22 mouse cellular contexts compared by ENCODE assay signal in genomic region chrX:113084171-113084570, GRCm38 (mm10).
"Had no signal": no experiment of that assay in that cellular context is flagged by ENCODE, and none has a peak within 500 bp of the region (broad histone marks: within the 10 kb centered on the region; RNA-seq: fewer than 3 reads in every experiment).

No protein-coding gene starts in this region.

- H3K4me3 ChIP-seq: liver, embryonic 15.5 days; lung, embryonic 15.5 days; megakaryocyte, embryonic 14.5 days; midbrain, embryonic 13.5 days; midbrain, embryonic 15.5 days; myocyte; neural tube, embryonic 12.5 days had no signal

- H3K27me3 ChIP-seq: liver, embryonic 15.5 days; lung, embryonic 15.5 days; megakaryocyte, embryonic 14.5 days; midbrain, embryonic 13.5 days; midbrain, embryonic 15.5 days; neural tube, embryonic 12.5 days had no signal

- DNase-seq: liver, postnatal 0 days; lung, adult 2 months; lung, postnatal 14 days; lung, postnatal 36 days; retina, postnatal 1 day; right cerebral cortex, adult 18-20 months; right cerebral cortex, postnatal 25 days; right cerebral cortex, postnatal 4 days; spleen, adult 18-20 months; thymus, adult 2 months; thymus, postnatal 25 days; thymus, postnatal 4 days had no signal

- H3K27ac ChIP-seq: liver, embryonic 15.5 days; lung, embryonic 15.5 days; macrophage; midbrain, embryonic 13.5 days; midbrain, embryonic 15.5 days; neural tube, embryonic 12.5 days had no signal

- H3K4me1 ChIP-seq: liver, embryonic 15.5 days; lung, embryonic 15.5 days; megakaryocyte, embryonic 14.5 days; midbrain, embryonic 13.5 days; midbrain, embryonic 15.5 days; neural tube, embryonic 12.5 days had no signal

- ATAC-seq: liver, postnatal 0 days; lung, postnatal 0 days; midbrain, embryonic 13.5 days; midbrain, embryonic 15.5 days had no signal

- H3K4me2 ChIP-seq: liver, embryonic 15.5 days; lung, embryonic 15.5 days; midbrain, embryonic 11.5 days; midbrain, embryonic 13.5 days; midbrain, embryonic 15.5 days; neural tube, embryonic 12.5 days had no signal

- H3K36me3 ChIP-seq: liver, embryonic 15.5 days; lung, embryonic 15.5 days; midbrain, embryonic 13.5 days; midbrain, embryonic 15.5 days; neural tube, embryonic 12.5 days had no signal

- H3K9ac ChIP-seq: liver, embryonic 15.5 days; liver, postnatal 0 days; lung, embryonic 15.5 days; midbrain, embryonic 13.5 days; midbrain, embryonic 15.5 days; neural tube, embryonic 12.5 days had no signal

- H3K9me3 ChIP-seq: liver, embryonic 15.5 days; lung, embryonic 15.5 days; megakaryocyte, embryonic 14.5 days; midbrain, embryonic 13.5 days; midbrain, embryonic 15.5 days; neural tube, embryonic 12.5 days had no signal
